Mouse (Mus musculus) intestine, embryonic 16.5 days (tissue): ENCODE measurements around the gene Sv2b. TPM values are rescaled to one million over a fixed set of nuclear protein-coding genes. Genes with fewer than 3 reads are reported as not detected.

Experiments
- ATAC-seq: fragments of 200-750 bp; cut with Nextera tagmentation; 2 replicates; pipeline ENCODE4 v1.8.0; 2017; ENCODE audit warnings: moderate TSS enrichment, moderate library complexity
- H3K27ac ChIP-seq: fragments of 300-500 bp; sonication (generic); 2 replicates; pipeline ENCODE4 v1.5.1; 2014; ENCODE audit warnings: mild to moderate bottlenecking, low read length
- H3K27me3 ChIP-seq: fragments of 300-500 bp; sonication (generic); replicated peaks from 2 replicates; pipeline ENCODE4 v1.6.1; 2014; ENCODE audit warnings: low read length, control low read depth, mixed read lengths; ENCODE audit not compliant: control insufficient read depth, insufficient read depth
- H3K36me3 ChIP-seq: fragments of 300-500 bp; sonication (generic); 2 replicates; pipeline ENCODE4 v1.6.1; 2014; ENCODE audit warnings: low read length, control low read depth; ENCODE audit not compliant: control insufficient read depth, insufficient read depth
- H3K4me1 ChIP-seq: fragments of 300-500 bp; sonication (generic); 2 replicates; pipeline ENCODE4 v1.6.1; 2014; ENCODE audit warnings: low read length, control low read depth, mixed read lengths; ENCODE audit not compliant: control insufficient read depth, insufficient read depth
- H3K4me2 ChIP-seq: fragments of 300-500 bp; sonication (generic); 2 replicates; pipeline ENCODE4 v1.6.1; 2014; ENCODE audit warnings: low read depth, low read length, control low read depth
- H3K4me3 ChIP-seq: fragments of 300-500 bp; sonication (generic); 2 replicates; pipeline ENCODE4 v1.5.1; 2014; ENCODE audit warnings: mild to moderate bottlenecking, low read length
- H3K9ac ChIP-seq: fragments of 300-500 bp; sonication (generic); 2 replicates; pipeline ENCODE4 v1.6.1; 2014; ENCODE audit warnings: low read depth, low read length
- H3K9me3 ChIP-seq: fragments of 300-500 bp; sonication (generic); 2 replicates; pipeline ENCODE4 v1.6.1; 2016; ENCODE audit warnings: low read length, control low read depth; ENCODE audit not compliant: control insufficient read depth
- WGBS: fragments of 180-500 bp; shearing (Covaris S2); extraction: QIAGEN DNeasy Blood & Tissue Kit; methylation state at CpG from one replicate; pipeline ENCODE4 v1.1.7; 2014; 5-methylcytosine and 5-hydroxymethylcytosine counted together
- polyA plus RNA-seq: library from polyadenylated mRNA; unstranded; fragments of >200 nt; fragmentation: Nextera tagmentation; extraction: Ambion mirVana; gene quantifications from 2 replicates; pipeline ENCODE4 v1.2.1, GENCODE M21; 2015

Gene Sv2b
- polyA plus RNA-seq, 1 experiment from 2014 or later = 0.61 TPM

GRCm38 (mm10) chr7:75102536-75103332, 206.3 kb downstream of the Sv2b start:
- Histone ChIP-seq H3K9me3 (no peaks in the 10 kb centered on the region), H3K4me3 (no peak overlapping the region), H3K9ac (no peak overlapping the region), H3K27me3 (no peaks in the 10 kb centered on the region), H3K27ac (no peak overlapping the region), H3K4me1 (no peaks in the 10 kb centered on the region), H3K4me2 (no peak overlapping the region), H3K36me3 (no peaks in the 10 kb centered on the region)
- 80% methylated on average over 17 of the region's 17 CpGs for WGBS
- ATAC-seq = no peak

- peak; percentile 71 for ATAC-seq
- Histone ChIP-seq H3K9ac (no peak overlapping the region), H3K4me3 (no peak overlapping the region)
These were observed 223.6 kb downstream of the Sv2b start for GRCm38 (mm10) chr7:75085473-75085872.

GRCm38 (mm10) chr7:75080163-75080562, 228.9 kb downstream of the Sv2b start:
- Histone ChIP-seq H3K36me3 (no peaks in the 10 kb centered on the region), H3K4me3 (no peak overlapping the region), H3K4me2 (no peak overlapping the region), H3K27me3 (no peaks in the 10 kb centered on the region), H3K9me3 (no peaks in the 10 kb centered on the region), H3K9ac (no peak overlapping the region), H3K4me1 (no peaks in the 10 kb centered on the region), H3K27ac (no peak overlapping the region)
- no peak for ATAC-seq

More at GRCm38 (mm10) chr7:75085473-75085872, 223.6 kb downstream of the Sv2b start:
- Histone ChIP-seq H3K4me2 (no peak overlapping the region), H3K36me3 (no peaks in the 10 kb centered on the region), H3K4me1 (no peaks in the 10 kb centered on the region), H3K27me3 (no peaks in the 10 kb centered on the region), H3K9me3 (no peaks in the 10 kb centered on the region), H3K27ac (no peak overlapping the region)
- WGBS = 70% methylated on average over 4 of the region's 4 CpGs

GRCm38 (mm10) chr7:75077560-75078208, 231.4 kb downstream of the Sv2b start:
- no peak overlapping the region for H3K27ac ChIP-seq
- no peak overlapping the region for H3K4me3 ChIP-seq
- H3K27me3 ChIP-seq = no peaks in the 10 kb centered on the region
- H3K4me1 ChIP-seq = no peaks in the 10 kb centered on the region
- H3K9me3 ChIP-seq = no peaks in the 10 kb centered on the region
- no peak overlapping the region for H3K9ac ChIP-seq
- 68% methylated on average over 8 of the region's 8 CpGs for WGBS
- no peaks in the 10 kb centered on the region for H3K36me3 ChIP-seq
- no peak overlapping the region for H3K4me2 ChIP-seq
- no peak for ATAC-seq

Other genes starting within 250 kb of the Sv2b start
- gene Akap13, start 146.3 kb upstream of the Sv2b start, polyA plus RNA-seq = 22.1 and 24.9 TPM in 2 replicates